Mouse (Mus musculus): ENCODE data around the gene Adamtsl1. TPM values are rescaled to one million over a fixed set of nuclear protein-coding genes. Genes with fewer than 3 reads are reported as not detected.

Adamtsl1 gene
- polyA plus RNA-seq, 1 experiment: 1.1 TPM

DNA sequence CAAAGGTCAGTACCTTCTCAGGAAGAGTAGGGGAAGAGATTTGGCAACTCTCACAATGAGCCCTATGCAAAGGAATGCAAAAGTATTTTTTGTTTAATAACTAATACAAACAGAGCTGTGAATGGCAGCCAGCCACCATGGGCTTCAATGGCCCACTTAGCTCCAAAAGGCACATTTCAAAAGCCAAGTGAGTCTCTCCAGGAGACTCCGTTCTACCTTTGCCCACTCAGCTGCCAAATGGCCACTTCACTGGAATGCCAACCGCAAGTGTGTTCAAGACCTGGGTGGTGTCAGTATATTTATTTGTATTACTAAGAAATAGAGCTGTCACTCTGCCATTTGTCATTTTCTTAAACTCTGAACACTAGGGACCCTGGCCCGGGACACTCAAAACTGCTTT, 800.5 kb downstream of the Adamtsl1 start:
- no peak for DNase-seq
- WGBS: 92% methylated on average over 3 of the region's 3 CpGs
- Histone ChIP-seq H3K36me3 (ENCODE audit: control insufficient read depth, insufficient read depth, low read length) (no peaks in the 10 kb centered on the region), H3K4me3 (ENCODE audit: control insufficient read depth, insufficient read depth, low read length) (no peak overlapping the region), H3K4me1 (replicated peaks; ENCODE audit: control insufficient read depth, insufficient read depth, low read length) (no peaks in the 10 kb centered on the region), H3K27ac (ENCODE audit: control insufficient read depth, insufficient read depth, low read length) (no peak overlapping the region), H3K27me3 (ENCODE audit: control insufficient read depth, insufficient read depth, low read length) (no peaks in the 10 kb centered on the region)
- no peak for TF ChIP-seq CTCF (IDR thresholded peaks at IDR 0.05; ENCODE audit: borderline replicate concordance, control insufficient read depth, extremely low read depth, insufficient read depth, low read length, poor library complexity)

DNA sequence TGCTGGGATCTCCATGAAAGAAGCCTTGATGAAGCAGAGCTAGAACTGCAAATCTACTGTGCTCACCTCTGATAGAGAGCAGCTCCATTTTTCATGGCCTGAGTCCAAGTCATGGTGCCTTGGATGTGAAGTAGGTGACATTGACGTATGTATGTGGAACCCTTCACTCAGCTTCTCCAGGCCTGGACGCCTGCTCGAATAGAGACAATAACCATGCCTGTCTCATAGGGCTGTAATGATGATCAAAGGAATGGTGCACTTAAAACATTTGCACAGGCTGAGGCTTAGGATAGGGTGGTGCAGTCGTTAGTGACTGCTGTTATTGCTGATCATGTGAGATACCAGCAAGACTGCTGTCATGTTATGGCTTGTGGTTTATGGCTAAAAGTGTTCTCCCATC, 801.1 kb downstream of the Adamtsl1 start:
- no peaks in the 10 kb centered on the region for H3K27me3 ChIP-seq (ENCODE audit: control insufficient read depth, insufficient read depth, low read length)
- TF ChIP-seq POLR2A (IDR thresholded peaks at IDR 0.05; ENCODE audit: control insufficient read depth, extremely low read depth, insufficient read depth, low read length, poor library complexity): no peak
- no peak for TF ChIP-seq CTCF (IDR thresholded peaks at IDR 0.05; ENCODE audit: borderline replicate concordance, control insufficient read depth, extremely low read depth, insufficient read depth, low read length, poor library complexity)
- H3K4me3 ChIP-seq (ENCODE audit: control insufficient read depth, insufficient read depth, low read length): no peak overlapping the region
- WGBS: 85% methylated on average over 4 of the region's 4 CpGs
- no peaks in the 10 kb centered on the region for H3K36me3 ChIP-seq (ENCODE audit: control insufficient read depth, insufficient read depth, low read length)
- H3K27ac ChIP-seq (ENCODE audit: control insufficient read depth, insufficient read depth, low read length): no peak overlapping the region
- H3K4me1 ChIP-seq (replicated peaks; ENCODE audit: control insufficient read depth, insufficient read depth, low read length): no peaks in the 10 kb centered on the region
- no peak for DNase-seq

DNA sequence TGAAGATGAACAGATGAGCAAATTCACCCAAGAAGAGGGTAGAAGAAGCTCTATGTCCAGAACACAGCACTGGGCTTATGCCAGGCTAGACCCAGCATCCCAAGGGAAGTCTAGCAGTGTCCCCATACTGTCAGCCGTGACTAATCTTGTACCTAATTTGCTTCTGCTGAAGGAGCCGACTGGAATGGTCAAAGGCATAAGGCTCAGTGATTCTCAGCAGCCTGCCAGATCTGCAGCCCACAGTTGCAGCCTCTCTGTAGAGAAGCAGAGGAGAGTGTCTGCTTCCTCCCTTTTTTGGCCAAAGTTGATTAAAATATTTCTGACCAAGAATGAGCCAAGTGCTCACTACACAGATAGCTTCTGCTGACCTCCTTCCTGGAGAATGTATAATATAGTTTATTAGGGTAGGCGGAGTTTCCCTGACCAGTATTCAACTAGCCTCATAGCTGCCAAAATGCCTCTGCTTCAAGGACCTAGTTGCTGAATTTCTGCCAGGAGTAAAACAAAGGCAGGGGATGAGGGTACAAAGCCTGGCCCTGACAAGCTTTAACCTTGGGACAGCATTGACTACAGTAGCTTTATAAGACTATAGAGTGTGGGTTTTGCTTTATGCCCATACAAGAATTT, 804.1 kb downstream of the Adamtsl1 start:
- Histone ChIP-seq H3K27ac (ENCODE audit: control insufficient read depth, insufficient read depth, low read length) (no peak overlapping the region), H3K36me3 (ENCODE audit: control insufficient read depth, insufficient read depth, low read length) (no peaks in the 10 kb centered on the region), H3K4me1 (replicated peaks; ENCODE audit: control insufficient read depth, insufficient read depth, low read length) (no peaks in the 10 kb centered on the region), H3K4me3 (ENCODE audit: control insufficient read depth, insufficient read depth, low read length) (no peak overlapping the region), H3K27me3 (ENCODE audit: control insufficient read depth, insufficient read depth, low read length) (no peaks in the 10 kb centered on the region)
- TF ChIP-seq CTCF (IDR thresholded peaks at IDR 0.05; ENCODE audit: borderline replicate concordance, control insufficient read depth, extremely low read depth, insufficient read depth, low read length, poor library complexity) (no peak), POLR2A (IDR thresholded peaks at IDR 0.05; ENCODE audit: control insufficient read depth, extremely low read depth, insufficient read depth, low read length, poor library complexity) (no peak)
- DNase-seq: no peak
- WGBS: 90% methylated on average over 3 of the region's 3 CpGs

DNA sequence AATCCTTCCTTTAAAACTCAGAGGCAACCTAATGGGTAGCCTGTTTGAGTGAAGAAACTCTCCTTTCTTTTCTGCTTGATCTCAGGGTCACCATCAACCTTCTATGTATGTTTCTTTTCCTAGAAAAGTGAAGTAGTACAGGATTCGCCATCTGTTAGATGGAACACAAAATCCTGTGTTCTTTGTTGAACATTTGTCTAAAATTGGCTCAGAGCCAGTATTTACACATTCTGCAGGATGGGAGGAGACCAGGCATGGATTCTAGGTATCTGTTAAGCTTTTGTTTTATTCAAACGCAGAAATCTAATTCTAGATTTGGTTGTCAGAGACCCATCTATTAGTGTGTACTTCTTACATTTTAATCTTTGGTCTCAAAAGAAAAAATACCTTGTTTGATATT, 811.4 kb downstream of the Adamtsl1 start:
- WGBS: 88% methylated on average over 2 of the region's 2 CpGs
- DNase-seq: no peak
- TF ChIP-seq CTCF (IDR thresholded peaks at IDR 0.05; ENCODE audit: borderline replicate concordance, control insufficient read depth, extremely low read depth, insufficient read depth, low read length, poor library complexity): no peak
- TF ChIP-seq POLR2A (IDR thresholded peaks at IDR 0.05; ENCODE audit: control insufficient read depth, extremely low read depth, insufficient read depth, low read length, poor library complexity): no peak
- Histone ChIP-seq H3K27me3 (ENCODE audit: control insufficient read depth, insufficient read depth, low read length) (no peaks in the 10 kb centered on the region), H3K36me3 (ENCODE audit: control insufficient read depth, insufficient read depth, low read length) (no peaks in the 10 kb centered on the region), H3K27ac (ENCODE audit: control insufficient read depth, insufficient read depth, low read length) (no peak overlapping the region), H3K4me3 (ENCODE audit: control insufficient read depth, insufficient read depth, low read length) (no peak overlapping the region), H3K4me1 (replicated peaks; ENCODE audit: control insufficient read depth, insufficient read depth, low read length) (no peaks in the 10 kb centered on the region)

DNA sequence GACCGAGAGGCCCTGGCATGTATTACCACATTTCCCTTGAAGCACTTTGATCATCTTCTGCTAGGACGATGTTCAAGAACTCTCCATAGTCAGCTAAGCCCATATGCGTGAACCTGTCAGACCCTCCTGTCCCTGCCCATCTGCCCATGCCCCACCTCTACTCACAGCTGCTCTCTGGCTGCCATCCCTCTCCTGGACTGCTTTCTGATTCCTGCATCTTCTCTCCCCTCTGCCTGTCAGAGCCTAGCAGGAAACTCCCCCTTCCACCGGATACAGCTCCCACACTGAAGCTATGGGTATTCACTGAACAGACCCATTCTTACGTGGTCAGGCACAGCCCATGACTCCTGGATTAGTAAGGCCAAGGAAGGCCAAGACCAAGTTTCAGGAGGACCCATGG, 812.0 kb downstream of the Adamtsl1 start:
- Histone ChIP-seq H3K36me3 (ENCODE audit: control insufficient read depth, insufficient read depth, low read length) (no peaks in the 10 kb centered on the region), H3K27me3 (ENCODE audit: control insufficient read depth, insufficient read depth, low read length) (no peaks in the 10 kb centered on the region), H3K27ac (ENCODE audit: control insufficient read depth, insufficient read depth, low read length) (no peak overlapping the region), H3K4me3 (ENCODE audit: control insufficient read depth, insufficient read depth, low read length) (no peak overlapping the region), H3K4me1 (replicated peaks; ENCODE audit: control insufficient read depth, insufficient read depth, low read length) (no peaks in the 10 kb centered on the region)
- TF ChIP-seq POLR2A (IDR thresholded peaks at IDR 0.05; ENCODE audit: control insufficient read depth, extremely low read depth, insufficient read depth, low read length, poor library complexity) (no peak), CTCF (IDR thresholded peaks at IDR 0.05; ENCODE audit: borderline replicate concordance, control insufficient read depth, extremely low read depth, insufficient read depth, low read length, poor library complexity) (no peak)
- DNase-seq: no peak
- 83% methylated on average over 5 of the region's 5 CpGs for WGBS

DNA sequence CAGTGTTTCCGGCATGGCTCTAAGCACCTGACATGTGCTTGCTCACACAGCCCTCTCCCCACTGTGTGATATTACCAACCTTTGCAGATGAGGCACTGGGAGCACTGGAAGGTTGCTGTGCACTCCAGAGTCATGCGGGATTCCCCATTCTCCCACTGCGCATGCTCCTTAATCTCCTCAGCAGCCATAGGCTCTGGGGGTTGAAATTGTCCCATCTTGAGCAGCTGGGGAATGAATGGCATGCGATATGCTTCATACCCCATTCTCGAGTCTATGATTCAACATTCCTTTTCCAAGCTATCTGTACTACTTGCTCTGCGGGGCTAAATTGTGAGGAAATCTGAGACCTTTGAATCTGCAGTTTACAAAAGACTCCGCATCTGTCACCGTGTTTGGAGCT, 812.7 kb downstream of the Adamtsl1 start:
- H3K36me3 ChIP-seq (ENCODE audit: control insufficient read depth, insufficient read depth, low read length): no peaks in the 10 kb centered on the region
- H3K27ac ChIP-seq (ENCODE audit: control insufficient read depth, insufficient read depth, low read length): no peak overlapping the region
- H3K4me1 ChIP-seq (replicated peaks; ENCODE audit: control insufficient read depth, insufficient read depth, low read length): no peaks in the 10 kb centered on the region
- no peak for DNase-seq
- H3K27me3 ChIP-seq (ENCODE audit: control insufficient read depth, insufficient read depth, low read length): no peaks in the 10 kb centered on the region
- WGBS: 91% methylated on average over 8 of the region's 8 CpGs
- no peak for TF ChIP-seq CTCF (IDR thresholded peaks at IDR 0.05; ENCODE audit: borderline replicate concordance, control insufficient read depth, extremely low read depth, insufficient read depth, low read length, poor library complexity)
- TF ChIP-seq POLR2A (IDR thresholded peaks at IDR 0.05; ENCODE audit: control insufficient read depth, extremely low read depth, insufficient read depth, low read length, poor library complexity): no peak
- no peak overlapping the region for H3K4me3 ChIP-seq (ENCODE audit: control insufficient read depth, insufficient read depth, low read length)

DNA sequence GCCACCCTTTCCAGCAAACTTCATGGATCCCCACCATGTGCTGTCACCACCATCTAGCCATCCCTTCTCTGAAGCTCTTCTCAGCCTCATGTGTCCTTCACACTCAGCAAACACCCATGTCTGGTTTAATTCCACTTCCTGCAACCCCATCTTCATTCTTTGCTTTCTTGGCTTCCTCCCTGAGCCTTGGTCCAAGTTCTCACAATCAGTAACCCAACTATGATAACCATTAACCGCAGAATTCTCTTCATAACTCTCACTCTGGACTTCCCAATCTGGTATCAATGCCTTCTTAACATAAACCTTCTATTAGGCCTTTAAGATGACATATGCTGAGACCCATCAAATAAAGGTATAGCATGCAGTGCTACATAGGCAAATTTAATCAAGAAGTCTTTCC, 815.5 kb downstream of the Adamtsl1 start:
- WGBS: 92% methylated on average over 1 of the region's 1 CpGs
- Histone ChIP-seq H3K36me3 (ENCODE audit: control insufficient read depth, insufficient read depth, low read length) (no peaks in the 10 kb centered on the region), H3K27ac (ENCODE audit: control insufficient read depth, insufficient read depth, low read length) (no peak overlapping the region), H3K4me3 (ENCODE audit: control insufficient read depth, insufficient read depth, low read length) (no peak overlapping the region), H3K27me3 (ENCODE audit: control insufficient read depth, insufficient read depth, low read length) (no peaks in the 10 kb centered on the region), H3K4me1 (replicated peaks; ENCODE audit: control insufficient read depth, insufficient read depth, low read length) (no peaks in the 10 kb centered on the region)
- no peak for DNase-seq
- TF ChIP-seq CTCF (IDR thresholded peaks at IDR 0.05; ENCODE audit: borderline replicate concordance, control insufficient read depth, extremely low read depth, insufficient read depth, low read length, poor library complexity) (no peak), POLR2A (IDR thresholded peaks at IDR 0.05; ENCODE audit: control insufficient read depth, extremely low read depth, insufficient read depth, low read length, poor library complexity) (no peak)

Measured in thymus, adult 2 months (tissue).